Mouse (Mus musculus): Measurements from ENCODE around the gene Irf8.

The Irf8 gene

GRCm38 (mm10) chr8:120735770-120736481 is at the start of gene Irf8:
Gene Irf8, plus strand, starts transcription at chr8:120736358.
- peak; percentile 89 for DNase-seq (ENCODE audit: low spot score)

GRCm38 (mm10) chr8:120686576-120686975 is 49.6 kb upstream of the Irf8 start:
- no peak for DNase-seq (ENCODE audit: low spot score)

GRCm38 (mm10) chr8:120687786-120688185 is 48.4 kb upstream of the Irf8 start:
- no peak for DNase-seq (ENCODE audit: low spot score)

GRCm38 (mm10) chr8:120688511-120688910 is 47.6 kb upstream of the Irf8 start:
- DNase-seq (ENCODE audit: low spot score), result no peak

- DNase-seq (ENCODE audit: low spot score), result no peak
Measured at GRCm38 (mm10) chr8:120692934-120693333, 43.2 kb upstream of the Irf8 start.

GRCm38 (mm10) chr8:120693861-120694493 is 42.2 kb upstream of the Irf8 start:
- peak; percentile 55 for DNase-seq (ENCODE audit: low spot score)

- DNase-seq (ENCODE audit: low spot score), result no peak
Measured at GRCm38 (mm10) chr8:120696401-120697153, 39.6 kb upstream of the Irf8 start.

GRCm38 (mm10) chr8:120697154-120697978 is 38.8 kb upstream of the Irf8 start:
- no peak for DNase-seq (ENCODE audit: low spot score)

GRCm38 (mm10) chr8:120697979-120698272 is 38.2 kb upstream of the Irf8 start:
- no peak for DNase-seq (ENCODE audit: low spot score)

- no peak for DNase-seq (ENCODE audit: low spot score)
Measured at GRCm38 (mm10) chr8:120698426-120698825, 37.7 kb upstream of the Irf8 start.

- no peak for DNase-seq (ENCODE audit: low spot score)
Measured at GRCm38 (mm10) chr8:120699079-120699478, 37.1 kb upstream of the Irf8 start.

GRCm38 (mm10) chr8:120699565-120699964 is 36.6 kb upstream of the Irf8 start:
- no peak for DNase-seq (ENCODE audit: low spot score)

GRCm38 (mm10) chr8:120700053-120700452 is 36.1 kb upstream of the Irf8 start:
- DNase-seq (ENCODE audit: low spot score), result no peak

- DNase-seq (ENCODE audit: low spot score), result no peak
Measured at GRCm38 (mm10) chr8:120701758-120702465, 34.2 kb upstream of the Irf8 start.

GRCm38 (mm10) chr8:120704203-120704602 is 32.0 kb upstream of the Irf8 start:
- no peak for DNase-seq (ENCODE audit: low spot score)

- no peak for DNase-seq (ENCODE audit: low spot score)
Measured at GRCm38 (mm10) chr8:120705163-120705562, 31.0 kb upstream of the Irf8 start.

GRCm38 (mm10) chr8:120706193-120706592 is 30.0 kb upstream of the Irf8 start:
- no peak for DNase-seq (ENCODE audit: low spot score)

- DNase-seq (ENCODE audit: low spot score), result no peak
Measured at GRCm38 (mm10) chr8:120709176-120709575, 27.0 kb upstream of the Irf8 start.

GRCm38 (mm10) chr8:120715200-120715599 is 21.0 kb upstream of the Irf8 start:
- DNase-seq (ENCODE audit: low spot score), result no peak

- DNase-seq (ENCODE audit: low spot score), result no peak
Measured at GRCm38 (mm10) chr8:120715996-120716680, 20.0 kb upstream of the Irf8 start.
